Mouse (Mus musculus): ENCODE measurements around the gene Zfp768.

- TF ChIP-seq CTCF (IDR thresholded peaks at IDR 0.05; ENCODE audit: low read depth) (no peak), EP300 (IDR thresholded peaks at IDR 0.05; ENCODE audit: low read depth) (no peak)
Measured at GRCm38 (mm10) chr7:127345092-127345491, 297 bp downstream of the Zfp768 start.

All from liver, embryonic 14.5 days (tissue).